Mouse (Mus musculus): ENCODE measurements around the gene Theg. TPM values are rescaled to one million over a fixed set of nuclear protein-coding genes. Genes with fewer than 3 reads are reported as not detected.
A peak's percentile ranks its signal among the peaks of the same experiment; 100 is the strongest.

The Theg gene
- not detected in 2 replicates for polyA plus RNA-seq (2016; fragmentation: Nextera tagmentation; extraction: Ambion mirVana)

DNA sequence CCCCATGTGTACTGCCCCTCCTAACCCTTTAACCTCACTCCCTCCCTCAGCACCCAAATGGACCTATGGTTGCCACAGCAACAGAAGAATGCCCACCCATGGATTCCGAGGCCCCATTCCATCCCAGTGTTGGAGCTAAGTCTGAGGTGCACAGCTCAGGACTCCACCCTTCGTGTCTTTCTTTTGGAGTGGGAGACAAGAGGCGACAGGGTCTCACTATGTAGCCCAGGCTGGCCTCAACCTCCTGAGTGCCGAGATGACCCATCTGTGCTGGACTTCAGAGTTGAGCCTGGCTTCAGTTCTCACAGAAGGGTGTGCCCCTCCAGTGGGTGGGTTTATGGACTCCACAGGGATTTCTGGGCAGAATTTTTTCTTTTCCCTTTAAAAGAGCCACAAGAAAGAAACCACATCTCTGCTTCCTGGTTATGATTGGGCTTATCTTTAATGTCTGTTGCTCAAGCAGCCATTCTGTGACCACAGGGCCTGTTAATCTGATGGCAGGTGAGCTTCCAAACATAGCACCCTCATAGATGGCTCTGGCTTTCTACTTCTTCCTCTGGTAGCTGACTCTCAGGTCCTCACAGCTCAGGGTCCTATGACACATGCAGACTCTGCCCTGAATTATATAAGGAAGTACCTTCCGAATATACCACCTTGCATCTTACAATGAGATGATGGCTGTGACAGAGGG is at the start of gene Theg:
Gene Theg (minus strand): TSS at position 271 of the 691 bp plus-strand sequence.
- Histone ChIP-seq H3K4me2 (replicated peaks) (no peak within 1 kb of the TSS), H3K4me1 (no peaks in the 10 kb centered on the region), H3K9me3 (replicated peaks) (no peaks in the 10 kb centered on the region), H3K9ac (no peak within 1 kb of the TSS), H3K36me3 (no peaks in the 10 kb centered on the region), H3K4me3 (no peak within 1 kb of the TSS), H3K27ac (no peak within 1 kb of the TSS), H3K27me3 (no peaks in the 10 kb centered on the region)
- ATAC-seq (ENCODE audit: low FRiP score), result no peak
- 76% methylated on average over 5 of the region's 5 CpGs for WGBS

- H3K9ac ChIP-seq, result no peak overlapping the region
- peaks cover 21% of the 10 kb centered on the region for H3K4me1 ChIP-seq
- H3K36me3 ChIP-seq, result no peaks in the 10 kb centered on the region
- peak overlapping the region; percentile 92 for H3K27ac ChIP-seq
- 79% methylated on average over 8 of the region's 8 CpGs for WGBS
- no peaks in the 10 kb centered on the region for H3K9me3 ChIP-seq (replicated peaks)
- H3K4me3 ChIP-seq, result peak overlapping the region; percentile 77
- peak; percentile 23; the same call in 1 of the 2 replicates for ATAC-seq (ENCODE audit: low FRiP score)
- peak overlapping the region; percentile 86 for H3K4me2 ChIP-seq (replicated peaks)
- H3K27me3 ChIP-seq, result peaks cover 25% of the 10 kb centered on the region
Observed at GRCm38 (mm10) chr10:79636287-79636686, 49.2 kb upstream of the Theg start.

GRCm38 (mm10) chr10:79633006-79633777 is 46.1 kb upstream of the Theg start:
- H3K4me3 ChIP-seq, result no peak overlapping the region
- H3K9me3 ChIP-seq (replicated peaks), result peaks cover 5% of the 10 kb centered on the region; the same call in 1 of the 2 replicates
- H3K27me3 ChIP-seq, result peaks cover 5% of the 10 kb centered on the region
- peaks cover 10% of the 10 kb centered on the region for H3K4me1 ChIP-seq
- H3K4me2 ChIP-seq (replicated peaks), result no peak overlapping the region
- no peak for ATAC-seq (ENCODE audit: low FRiP score)
- H3K36me3 ChIP-seq, result no peaks in the 10 kb centered on the region
- WGBS, result 87% methylated on average over 17 of the region's 17 CpGs
- H3K9ac ChIP-seq, result peak overlapping the region; percentile 14; the same call in 1 of the 2 replicates
- H3K27ac ChIP-seq, result no peak overlapping the region

- no peak overlapping the region for H3K4me3 ChIP-seq
- 80% methylated on average over 4 of the region's 4 CpGs for WGBS
- no peak overlapping the region for H3K27ac ChIP-seq
- 0 out of 2 replicates have a peak, but pooled peaks cover 1% of the 10 kb centered on the region for H3K4me1 ChIP-seq
- no peak overlapping the region for H3K4me2 ChIP-seq (replicated peaks)
- peaks cover 5% of the 10 kb centered on the region; the same call in 1 of the 2 replicates for H3K9me3 ChIP-seq (replicated peaks)
- H3K27me3 ChIP-seq, result no peaks in the 10 kb centered on the region
- ATAC-seq (ENCODE audit: low FRiP score), result no peak
- no peak overlapping the region for H3K9ac ChIP-seq
- H3K36me3 ChIP-seq, result peaks cover 6% of the 10 kb centered on the region; the same call in 1 of the 2 replicates
Observed at GRCm38 (mm10) chr10:79631432-79631831, 44.3 kb upstream of the Theg start.

GRCm38 (mm10) chr10:79628377-79628776 is 41.2 kb upstream of the Theg start:
- H3K27ac ChIP-seq, result no peak overlapping the region
- no peaks in the 10 kb centered on the region for H3K27me3 ChIP-seq
- peaks cover 9% of the 10 kb centered on the region for H3K36me3 ChIP-seq
- no peak overlapping the region for H3K9ac ChIP-seq
- ATAC-seq (ENCODE audit: low FRiP score), result no peak
- peaks cover 5% of the 10 kb centered on the region; the same call in 1 of the 2 replicates for H3K9me3 ChIP-seq (replicated peaks)
- H3K4me1 ChIP-seq, result no peaks in the 10 kb centered on the region
- H3K4me3 ChIP-seq, result no peak overlapping the region
- WGBS, result 80% methylated on average over 5 of the region's 5 CpGs
- no peak overlapping the region for H3K4me2 ChIP-seq (replicated peaks)

- 87% methylated on average over 10 of the region's 10 CpGs for WGBS
- 0 out of 2 replicates have a peak, but pooled peaks have one; percentile 18 for ATAC-seq (ENCODE audit: low FRiP score)
- H3K36me3 ChIP-seq, result peaks cover 14% of the 10 kb centered on the region
- H3K9me3 ChIP-seq (replicated peaks), result peaks cover 5% of the 10 kb centered on the region; the same call in 1 of the 2 replicates
- H3K4me2 ChIP-seq (replicated peaks), result no peak overlapping the region
- H3K9ac ChIP-seq, result 0 out of 2 replicates have a peak overlapping the region, but pooled peaks have one; percentile 18
- no peaks in the 10 kb centered on the region for H3K27me3 ChIP-seq
- no peak overlapping the region for H3K4me3 ChIP-seq
- no peaks in the 10 kb centered on the region for H3K4me1 ChIP-seq
- no peak overlapping the region for H3K27ac ChIP-seq
Observed at GRCm38 (mm10) chr10:79626156-79626555, 39.0 kb upstream of the Theg start.

GRCm38 (mm10) chr10:79625398-79625797 is 38.3 kb upstream of the Theg start:
- ATAC-seq (ENCODE audit: low FRiP score), result no peak
- Histone ChIP-seq H3K27ac (no peak overlapping the region), H3K27me3 (no peaks in the 10 kb centered on the region), H3K4me2 (replicated peaks) (no peak overlapping the region), H3K36me3 (peaks cover 14% of the 10 kb centered on the region), H3K4me1 (no peaks in the 10 kb centered on the region), H3K4me3 (no peak overlapping the region), H3K9ac (no peak overlapping the region), H3K9me3 (replicated peaks) (peaks cover 2% of the 10 kb centered on the region; the same call in 1 of the 2 replicates)
- 80% methylated on average over 9 of the region's 9 CpGs for WGBS

DNA sequence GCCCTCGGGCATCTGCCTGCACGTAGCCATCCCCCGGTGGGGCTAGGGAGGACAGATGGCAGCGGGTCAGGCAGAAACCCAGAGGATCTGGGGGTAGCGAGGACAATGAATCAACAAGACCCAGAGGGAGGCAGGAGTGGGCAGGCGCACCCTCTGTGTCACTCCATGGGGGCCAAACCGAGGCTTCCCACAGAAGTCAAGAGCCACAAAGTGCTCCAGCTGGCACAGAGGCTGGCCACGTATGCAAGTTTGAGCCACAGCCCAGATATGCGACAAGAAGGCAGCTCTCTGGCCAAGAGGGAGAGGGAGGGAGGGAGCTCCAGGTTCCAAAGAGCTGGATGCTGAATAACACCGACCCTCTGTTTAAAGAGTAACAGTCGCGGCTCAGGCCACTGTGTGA is 36.8 kb upstream of the Theg start:
- Histone ChIP-seq H3K4me2 (replicated peaks) (no peak overlapping the region), H3K27ac (no peak overlapping the region), H3K36me3 (peaks cover 20% of the 10 kb centered on the region), H3K4me1 (0 out of 2 replicates have a peak, but pooled peaks cover 2% of the 10 kb centered on the region), H3K9me3 (replicated peaks) (no peaks in the 10 kb centered on the region), H3K4me3 (no peak overlapping the region), H3K27me3 (no peaks in the 10 kb centered on the region), H3K9ac (no peak overlapping the region)
- no peak for ATAC-seq (ENCODE audit: low FRiP score)
- 56% methylated on average over 12 of the region's 12 CpGs for WGBS

DNA sequence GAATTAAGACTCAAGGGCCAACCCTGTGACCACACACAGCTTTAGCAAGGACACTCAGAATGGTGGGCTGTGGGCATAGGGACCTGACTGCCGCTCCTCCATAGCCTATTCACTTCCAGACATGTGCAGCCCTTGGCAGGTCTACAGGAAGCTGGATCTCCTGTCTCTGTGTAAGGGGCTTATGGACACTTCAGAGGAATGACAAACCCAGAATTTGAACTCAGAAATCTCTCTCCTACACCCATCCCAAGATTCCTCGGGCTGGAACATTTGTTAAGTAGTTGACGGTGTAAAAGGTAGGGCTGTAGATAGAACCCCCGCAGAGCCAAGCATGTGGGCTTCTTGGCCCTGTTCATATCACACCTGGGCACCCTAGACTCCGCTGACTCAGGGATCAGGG is 29.2 kb upstream of the Theg start:
- 90% methylated on average over 5 of the region's 5 CpGs for WGBS
- Histone ChIP-seq H3K27me3 (peaks cover 28% of the 10 kb centered on the region), H3K4me1 (peaks cover 29% of the 10 kb centered on the region)

DNA sequence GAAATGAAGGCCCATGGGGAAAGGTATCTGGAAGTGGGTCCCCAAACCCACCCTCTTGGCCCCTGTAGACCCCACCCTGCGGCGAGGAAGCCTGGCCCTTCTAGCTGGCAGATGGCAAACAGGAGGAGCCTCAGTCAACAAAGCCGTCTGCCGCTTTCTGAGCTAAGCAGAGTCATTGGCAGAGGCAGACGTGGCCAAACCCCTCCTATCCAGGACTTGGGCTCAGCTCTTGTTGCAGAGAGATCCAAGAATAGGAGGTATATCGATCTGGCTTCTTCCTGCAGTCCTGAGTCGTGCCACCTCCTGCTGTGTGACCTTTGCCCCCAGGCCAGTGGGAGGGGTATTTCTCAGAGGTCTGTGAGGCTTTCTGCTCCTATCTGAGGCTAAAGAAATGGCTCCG is 28.7 kb upstream of the Theg start:
- no peak overlapping the region for H3K4me3 ChIP-seq
- WGBS, result 9% methylated on average over 8 of the region's 8 CpGs
- no peak overlapping the region for H3K27ac ChIP-seq
- peaks cover 9% of the 10 kb centered on the region; the same call in 1 of the 2 replicates for H3K36me3 ChIP-seq
- H3K4me1 ChIP-seq, result peaks cover 29% of the 10 kb centered on the region
- no peaks in the 10 kb centered on the region for H3K9me3 ChIP-seq (replicated peaks)
- no peak overlapping the region for H3K9ac ChIP-seq
- no peak for ATAC-seq (ENCODE audit: low FRiP score)
- H3K4me2 ChIP-seq (replicated peaks), result no peak overlapping the region
- peaks cover 33% of the 10 kb centered on the region for H3K27me3 ChIP-seq

More for the DNA sequence above, 29.2 kb upstream of the Theg start:
- Histone ChIP-seq H3K4me3 (no peak overlapping the region), H3K9me3 (replicated peaks) (no peaks in the 10 kb centered on the region), H3K27ac (no peak overlapping the region), H3K4me2 (replicated peaks) (no peak overlapping the region), H3K36me3 (peaks cover 9% of the 10 kb centered on the region; the same call in 1 of the 2 replicates), H3K9ac (no peak overlapping the region)
- no peak for ATAC-seq (ENCODE audit: low FRiP score)

GRCm38 (mm10) chr10:79614305-79614643 is 27.1 kb upstream of the Theg start:
- H3K27me3 ChIP-seq, result peaks cover 47% of the 10 kb centered on the region
- 71% methylated on average over 1 of the region's 1 CpGs for WGBS
- no peak overlapping the region for H3K27ac ChIP-seq
- no peak; the same call in 1 of the 2 replicates for ATAC-seq (ENCODE audit: low FRiP score)
- peak overlapping the region; percentile 99 for H3K4me2 ChIP-seq (replicated peaks)
- H3K9ac ChIP-seq, result no peak overlapping the region
- H3K4me3 ChIP-seq, result peak overlapping the region; percentile 59
- H3K4me1 ChIP-seq, result peaks cover 28% of the 10 kb centered on the region
- no peaks in the 10 kb centered on the region for H3K9me3 ChIP-seq (replicated peaks)
- peaks cover 4% of the 10 kb centered on the region; the same call in 1 of the 2 replicates for H3K36me3 ChIP-seq

DNA sequence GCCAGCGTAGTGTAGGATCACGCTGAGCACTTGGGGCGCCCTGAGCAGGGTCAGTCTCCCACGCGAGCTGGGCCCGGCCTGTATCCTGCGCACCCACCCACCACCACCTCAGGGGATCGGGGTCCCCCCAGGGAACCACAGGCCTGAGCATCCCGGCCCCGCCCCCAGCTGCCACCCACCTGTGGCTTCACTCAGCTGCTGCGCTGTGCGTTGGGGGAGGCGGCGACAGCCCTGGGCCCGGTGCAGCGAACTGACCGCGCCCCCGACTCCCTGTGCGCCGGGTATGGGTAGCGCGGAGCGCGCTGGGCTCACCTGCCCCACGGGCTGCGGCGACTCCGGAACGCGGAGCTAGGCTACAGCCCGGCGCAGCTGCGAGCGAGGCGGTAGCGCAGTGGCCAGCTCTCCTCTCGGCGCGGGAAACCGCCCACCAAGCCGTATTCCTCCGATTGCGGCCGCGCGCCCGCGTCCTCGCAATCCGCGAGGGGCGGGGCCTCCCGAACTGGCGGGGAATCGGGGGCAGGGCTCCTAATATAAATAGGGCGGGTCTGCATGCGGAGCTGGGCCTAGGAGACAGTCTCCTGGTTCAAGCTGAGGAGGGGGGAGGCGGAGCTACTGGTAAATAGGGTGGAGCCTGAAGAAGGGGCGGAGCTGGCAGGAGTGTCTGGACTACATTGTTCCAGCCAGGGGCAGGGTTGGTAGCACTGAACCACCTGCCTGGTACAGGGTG is 26.6 kb upstream of the Theg start, which contains the start of gene C2cd4c:
Gene C2cd4c (minus strand): TSS at position 448 of the 727 bp plus-strand sequence.
- ATAC-seq (ENCODE audit: low FRiP score), result peak; percentile 80
- H3K27me3 ChIP-seq, result peaks cover 47% of the 10 kb centered on the region
- H3K27ac ChIP-seq, result no peak within 1 kb of the TSS
- WGBS, result 1% methylated on average over 58 of the region's 60 CpGs
- peak within 1 kb of the TSS; percentile 99 for H3K4me2 ChIP-seq (replicated peaks)
- H3K4me1 ChIP-seq, result peaks cover 28% of the 10 kb centered on the region
- no peaks in the 10 kb centered on the region for H3K9me3 ChIP-seq (replicated peaks)
- H3K9ac ChIP-seq, result peak within 1 kb of the TSS; percentile 61
- H3K36me3 ChIP-seq, result peaks cover 3% of the 10 kb centered on the region; the same call in 1 of the 2 replicates
- H3K4me3 ChIP-seq, result peak within 1 kb of the TSS; percentile 59
